Mouse (Mus musculus): ENCODE data around the gene Cd52.

DNA sequence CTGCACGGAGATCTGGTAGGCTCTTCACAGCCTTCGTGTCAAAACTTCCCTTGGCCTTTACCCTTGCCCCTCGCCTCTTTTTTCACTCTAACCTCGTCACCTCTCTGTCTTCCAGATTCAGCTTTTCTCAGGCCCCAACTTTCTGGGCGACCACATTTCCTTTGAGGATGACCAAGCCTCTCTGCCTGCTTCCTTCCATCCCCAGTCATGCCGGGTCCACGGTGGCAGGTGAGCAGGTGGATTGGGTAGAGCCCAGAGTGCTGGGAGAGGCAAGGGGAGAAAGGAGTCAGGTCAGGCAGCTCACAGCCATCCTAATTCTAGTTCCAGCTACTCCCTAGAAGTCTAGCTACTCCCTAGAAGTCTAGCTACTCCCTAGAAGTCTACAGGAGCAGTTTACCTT is 12.4 kb downstream of the Cd52 start:
- TF ChIP-seq CTCF (IDR thresholded peaks at IDR 0.05; ENCODE audit: low read depth), result no peak
- TF ChIP-seq EP300 (optimal IDR thresholded peaks at IDR 0.05), result no peak

Data from stomach, postnatal 0 days (tissue).